Mouse (Mus musculus): Measurements from ENCODE around the gene Prelp.

The Prelp gene

DNA sequence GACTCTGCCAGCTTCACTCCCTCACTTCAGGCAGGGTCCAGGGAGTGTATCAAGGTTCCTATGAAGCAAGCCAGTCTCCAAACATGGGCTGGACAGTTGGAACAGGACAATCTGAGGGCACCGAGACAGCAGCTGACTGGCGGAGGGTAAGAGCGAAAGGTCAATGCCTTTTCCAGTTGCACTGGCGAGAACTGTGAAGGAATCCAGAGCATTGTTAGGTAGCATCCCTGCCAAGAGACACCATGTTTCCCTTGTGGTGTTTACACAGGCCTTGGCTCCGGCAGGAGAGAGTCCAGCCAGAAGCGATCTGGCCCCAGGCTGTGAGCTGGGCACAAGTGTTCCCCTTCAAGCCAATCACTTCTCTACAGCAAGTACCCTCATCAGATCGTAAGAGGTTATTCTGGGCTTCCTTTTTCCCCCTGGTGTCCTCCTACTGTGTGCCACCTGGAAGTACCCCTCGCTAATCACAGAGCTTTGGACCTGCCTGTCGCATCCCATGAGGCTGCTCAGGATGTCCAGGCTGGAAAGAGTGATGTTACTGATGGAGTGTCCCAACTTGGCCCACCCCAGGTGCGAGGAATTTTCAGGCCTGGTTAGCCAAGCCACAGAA lies 13.2 kb upstream of the Prelp start:
- no peak for DNase-seq (ENCODE audit: low read depth in 1 of 2, low spot score in 2 of 2)

- DNase-seq (ENCODE audit: low read depth in 1 of 2, low spot score in 2 of 2) = no peak
These were observed 12.3 kb upstream of the Prelp start for GRCm38 (mm10) chr1:133933301-133934195.

DNA sequence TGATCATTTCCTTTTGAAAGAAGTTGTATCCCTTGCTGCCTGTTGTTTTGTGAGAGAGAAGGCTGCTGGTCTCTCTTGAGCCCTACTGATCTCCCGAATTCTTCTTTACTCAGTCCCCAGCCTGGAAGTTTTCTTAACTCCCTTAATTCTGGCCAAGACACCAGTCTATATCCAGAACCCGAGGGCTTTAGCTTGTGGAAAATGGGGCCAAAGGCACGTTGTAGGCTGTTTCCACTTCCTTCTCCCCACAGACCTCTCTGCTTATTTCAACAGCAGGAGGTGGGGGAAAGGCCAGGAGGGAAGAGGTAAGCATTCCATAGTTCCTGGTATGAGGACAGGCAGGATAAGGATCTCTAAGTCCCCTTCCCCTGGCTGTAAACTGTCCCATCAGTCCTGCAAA lies 8.8 kb upstream of the Prelp start:
- no peak for DNase-seq (ENCODE audit: low read depth in 1 of 2, low spot score in 2 of 2)

- DNase-seq (ENCODE audit: low read depth in 1 of 2, low spot score in 2 of 2) = no peak
These were observed 4.0 kb upstream of the Prelp start for GRCm38 (mm10) chr1:133925223-133925622.

- no peak for DNase-seq (ENCODE audit: low read depth in 1 of 2, low spot score in 2 of 2)
These were observed 3.1 kb upstream of the Prelp start for GRCm38 (mm10) chr1:133924141-133924875.

DNA sequence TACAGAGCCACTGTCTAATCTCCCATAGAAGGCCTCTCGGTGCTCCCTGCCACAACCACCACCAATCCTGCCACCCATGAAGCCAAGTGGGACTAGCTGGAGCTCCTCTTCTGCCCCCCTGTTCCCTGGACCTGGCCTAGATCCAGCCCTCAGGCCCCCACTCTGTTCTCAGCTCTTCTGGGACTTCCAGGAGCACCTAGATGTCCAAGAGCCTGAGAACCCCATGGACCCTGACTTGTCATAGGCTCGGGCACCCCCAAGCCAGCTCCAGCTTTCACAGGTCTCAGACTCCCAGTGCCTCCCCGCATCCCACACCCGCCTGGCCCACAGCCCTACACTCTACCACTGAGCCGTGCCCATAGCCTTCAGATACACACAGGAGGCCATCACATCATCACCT lies 1.9 kb upstream of the Prelp start:
- no peak for DNase-seq (ENCODE audit: low read depth in 1 of 2, low spot score in 2 of 2)

GRCm38 (mm10) chr1:133920876-133921275 lies 338 bp downstream of the Prelp start:
- DNase-seq (ENCODE audit: low read depth in 1 of 2, low spot score in 2 of 2) = no peak

DNA sequence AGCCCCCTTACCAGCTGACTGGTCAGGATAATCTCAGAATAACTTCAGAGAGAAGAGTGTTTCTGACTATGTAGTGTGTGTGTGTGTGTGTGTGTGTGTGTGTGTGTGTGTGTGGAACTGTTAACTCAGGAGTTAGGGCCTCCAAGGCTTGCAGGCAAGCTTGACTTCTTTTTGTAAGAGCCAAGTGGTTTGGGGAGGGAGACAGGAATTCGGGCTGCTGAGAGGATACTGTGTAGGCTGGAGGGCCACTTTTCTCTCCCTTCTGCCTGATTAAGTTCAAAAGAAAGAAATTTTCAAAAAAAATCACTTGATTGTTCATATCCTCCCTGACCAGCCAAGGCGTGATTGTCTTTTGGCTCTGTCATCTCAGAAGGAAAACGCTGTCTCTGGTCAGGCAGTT lies 813 bp downstream of the Prelp start:
- no peak for DNase-seq (ENCODE audit: low read depth in 1 of 2, low spot score in 2 of 2)

DNA sequence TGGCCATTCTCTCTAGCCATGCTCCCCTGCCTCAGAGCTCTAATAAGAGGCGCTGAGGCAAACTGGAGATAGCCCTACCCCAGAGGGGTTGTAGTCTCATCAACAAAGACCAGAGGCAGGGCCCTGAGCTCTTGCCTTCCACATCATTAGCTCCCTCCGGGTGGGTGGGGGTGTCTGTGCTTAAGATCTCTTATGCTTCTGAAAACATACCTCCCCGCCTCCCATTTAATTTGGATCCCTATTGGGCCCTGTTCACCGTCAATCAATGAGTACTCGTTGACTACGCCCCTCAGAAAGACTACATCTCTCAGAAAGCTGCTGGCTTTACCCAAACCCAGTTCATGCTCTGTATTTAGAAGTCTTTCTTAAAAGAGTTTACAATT lies 3.1 kb downstream of the Prelp start:
- DNase-seq (ENCODE audit: low read depth in 1 of 2, low spot score in 2 of 2) = no peak

DNA sequence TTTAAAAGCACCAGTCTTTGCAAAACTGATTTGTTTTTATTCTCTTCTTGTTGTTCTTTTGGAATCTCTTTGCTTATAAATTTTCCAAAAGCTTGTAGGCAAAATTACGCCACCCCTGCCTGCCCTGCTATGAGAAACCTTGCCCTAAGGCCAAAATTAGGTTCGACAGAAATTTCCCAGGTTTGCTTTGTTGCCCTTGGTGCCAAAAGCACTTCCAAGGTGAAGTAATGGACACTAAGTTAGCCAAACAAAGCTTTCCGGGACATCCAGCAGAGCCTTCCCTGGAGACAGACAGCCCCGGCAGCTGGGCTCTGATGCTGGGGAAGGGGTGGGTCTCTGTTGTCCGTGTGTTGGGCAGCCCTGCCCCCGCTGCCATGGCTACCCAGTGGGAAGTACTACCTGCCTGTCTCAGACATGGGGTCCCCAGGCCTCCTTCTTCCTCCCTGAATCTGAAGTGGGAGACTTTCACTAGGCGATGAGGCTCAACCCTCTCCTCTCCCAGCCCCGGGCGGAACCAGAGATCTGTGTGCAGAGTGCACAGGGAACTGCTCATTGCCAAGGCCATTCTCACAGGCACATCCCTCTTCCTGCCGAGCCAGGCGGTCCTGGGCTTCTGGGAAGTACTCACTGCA lies 3.6 kb downstream of the Prelp start:
- no peak for DNase-seq (ENCODE audit: low read depth in 1 of 2, low spot score in 2 of 2)

DNA sequence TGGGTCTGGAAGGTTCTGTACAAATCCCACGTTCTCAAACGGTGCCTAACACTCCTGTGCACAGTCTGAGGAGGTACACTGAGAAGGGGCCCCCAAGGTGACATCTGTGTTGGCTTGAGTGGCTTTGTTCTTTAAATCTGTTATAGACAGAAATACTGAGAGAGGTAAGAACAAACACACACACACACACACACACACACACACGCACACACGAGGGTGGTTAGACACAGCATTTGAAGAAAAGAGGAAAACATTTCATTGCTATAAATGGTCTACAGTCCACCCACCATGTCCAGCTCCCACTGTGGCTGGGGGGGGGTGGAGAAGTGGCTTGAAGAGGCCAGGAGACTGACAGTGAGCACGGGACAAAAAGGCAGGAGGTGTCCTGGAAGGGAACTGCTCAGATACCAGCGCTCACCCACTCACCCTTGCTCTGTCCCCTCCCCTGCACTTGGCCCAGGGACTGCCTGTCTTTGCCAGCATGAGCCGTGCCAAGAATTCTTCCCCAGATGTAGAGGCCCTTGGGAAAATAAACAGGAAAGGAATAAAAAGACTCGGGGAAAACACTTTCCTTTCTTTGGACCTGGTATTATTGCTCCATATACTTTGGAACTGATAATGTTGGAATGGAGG lies 5.4 kb downstream of the Prelp start:
- DNase-seq (ENCODE audit: low read depth in 1 of 2, low spot score in 2 of 2) = no peak

DNA sequence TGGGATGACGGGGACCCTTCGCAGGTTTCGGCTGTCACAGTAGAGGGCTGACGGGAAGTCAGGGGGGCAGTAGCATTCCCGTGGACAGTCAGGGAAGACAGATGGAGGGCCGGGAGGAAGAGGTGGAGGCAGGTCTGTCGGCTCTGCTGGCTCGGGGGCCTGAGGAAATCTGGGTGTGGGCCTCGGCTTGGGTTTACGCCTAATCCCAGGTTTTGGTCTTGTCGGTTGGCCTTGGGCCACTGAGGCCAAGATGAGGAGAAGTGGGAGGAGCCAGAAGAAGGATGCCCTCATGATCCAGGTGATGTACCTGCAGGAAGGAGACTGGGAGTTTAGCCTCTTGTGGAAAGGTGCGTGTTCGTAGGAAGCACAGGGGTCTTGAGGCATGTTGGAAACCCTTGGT lies 6.1 kb downstream of the Prelp start:
- no peak for DNase-seq (ENCODE audit: low read depth in 1 of 2, low spot score in 2 of 2)

GRCm38 (mm10) chr1:133913018-133913417 lies 8.2 kb downstream of the Prelp start:
- DNase-seq (ENCODE audit: low read depth in 1 of 2, low spot score in 2 of 2) = no peak

GRCm38 (mm10) chr1:133911456-133911855 lies 9.8 kb downstream of the Prelp start:
- no peak for DNase-seq (ENCODE audit: low read depth in 1 of 2, low spot score in 2 of 2)

- no peak for DNase-seq (ENCODE audit: low read depth in 1 of 2, low spot score in 2 of 2)
These were observed 10.2 kb downstream of the Prelp start for GRCm38 (mm10) chr1:133911008-133911407.

GRCm38 (mm10) chr1:133910108-133910507 lies 11.1 kb downstream of the Prelp start:
- DNase-seq (ENCODE audit: low read depth in 1 of 2, low spot score in 2 of 2) = no peak

- no peak for DNase-seq (ENCODE audit: low read depth in 1 of 2, low spot score in 2 of 2)
These were observed 12.3 kb downstream of the Prelp start for GRCm38 (mm10) chr1:133908659-133909575.

GRCm38 (mm10) chr1:133907949-133908658 lies 13.1 kb downstream of the Prelp start, which contains the start of gene Optc:
Gene Optc, minus strand, starts transcription at chr1:133907999.
- no peak for DNase-seq (ENCODE audit: low read depth in 1 of 2, low spot score in 2 of 2)

GRCm38 (mm10) chr1:133906420-133906819 lies 14.8 kb downstream of the Prelp start:
- no peak for DNase-seq (ENCODE audit: low read depth in 1 of 2, low spot score in 2 of 2)
